Mouse (Mus musculus) kidney, postnatal 25 days (tissue): ENCODE measurements around the gene Rac2.

Experiments used
- DNase-seq, 2 experiments: peaks; one replicate each; pipeline ENCODE4 v3.0.0; 2021; ENCODE audit warnings: mixed read lengths in 2 of 2

Gene Rac2

DNA sequence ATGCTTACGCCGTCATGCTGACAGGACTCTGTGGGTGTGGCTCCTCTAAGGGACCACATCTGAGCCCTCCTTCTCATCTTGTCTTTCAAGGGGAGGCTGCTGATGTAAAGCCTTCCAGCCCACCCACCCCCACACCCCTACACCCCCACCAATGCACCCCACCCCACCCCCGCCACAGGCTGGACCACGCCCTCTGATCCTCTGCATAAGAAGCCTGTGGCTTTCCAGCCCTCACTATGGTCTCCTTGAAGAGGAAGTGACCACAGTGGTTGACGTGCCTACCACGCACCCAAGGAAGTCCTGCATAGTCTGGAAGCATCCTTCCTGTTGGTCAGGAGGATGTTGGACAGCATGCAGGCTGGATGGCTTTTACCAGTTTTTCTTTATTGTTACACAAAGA is 56.8 kb downstream of the Rac2 start:
- no peak for DNase-seq

DNA sequence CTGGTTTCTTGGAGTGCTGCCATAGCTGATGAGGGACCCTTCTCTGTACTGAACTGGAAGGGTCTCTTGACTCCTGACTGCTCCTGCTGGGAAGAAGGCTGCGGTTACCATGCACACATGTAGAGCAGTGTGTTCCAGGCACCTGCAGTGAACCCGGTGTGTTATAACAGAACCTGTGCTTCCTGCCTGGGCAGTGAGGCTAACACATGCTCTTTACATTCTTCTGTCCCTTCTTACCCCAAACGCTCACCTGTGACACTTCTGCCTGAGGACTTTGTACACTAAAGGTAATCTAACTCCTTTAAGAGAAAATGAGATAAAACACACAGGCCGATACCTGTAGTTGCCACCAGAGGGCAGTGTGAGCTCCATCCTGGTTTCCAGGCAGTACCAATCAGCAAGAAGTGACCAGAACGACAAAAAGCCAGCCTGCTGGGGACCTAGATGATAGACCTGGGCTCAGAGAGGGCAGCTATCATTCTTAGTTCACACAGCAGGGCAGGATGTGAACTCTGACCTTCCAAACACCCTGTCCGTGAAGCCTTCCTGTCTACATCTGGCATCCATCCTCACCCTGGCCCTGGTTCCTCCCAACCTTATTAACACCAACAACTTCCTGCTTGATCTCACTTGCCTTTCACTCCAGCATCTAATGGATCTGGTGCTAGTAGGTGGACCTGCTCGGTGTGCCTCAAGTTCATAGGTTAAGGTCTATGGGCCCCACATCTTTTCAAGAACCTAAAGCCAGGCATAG is 58.0 kb downstream of the Rac2 start:
- peak; percentile 78 to 86 for DNase-seq

- no peak for DNase-seq
Observed at GRCm38 (mm10) chr15:78513019-78513418, 59.6 kb downstream of the Rac2 start.

DNA sequence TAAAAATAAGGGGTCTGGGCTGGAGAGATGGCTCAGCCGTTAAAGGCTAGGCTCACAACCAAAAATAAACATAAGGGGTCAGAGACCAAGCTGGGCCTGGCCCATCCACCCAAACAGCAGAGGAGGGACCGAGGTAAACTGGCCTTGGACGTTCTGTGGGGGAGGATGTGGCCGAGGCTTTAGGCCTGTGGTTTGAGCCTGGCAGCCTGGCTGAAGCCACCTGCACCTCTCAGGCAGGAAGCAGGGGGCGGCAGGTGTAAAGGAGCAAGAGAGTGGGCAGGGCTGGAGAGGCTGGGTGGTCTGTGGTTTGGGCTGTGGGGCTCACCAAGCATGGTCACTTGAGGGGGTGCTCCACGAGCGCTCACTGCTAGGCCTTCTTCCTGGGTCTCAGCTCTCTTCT is 60.6 kb downstream of the Rac2 start:
- DNase-seq: no peak

- no peak for DNase-seq
Observed at GRCm38 (mm10) chr15:78510736-78511135, 61.8 kb downstream of the Rac2 start.

GRCm38 (mm10) chr15:78510121-78510576 is 62.4 kb downstream of the Rac2 start:
- no peak for DNase-seq

GRCm38 (mm10) chr15:78509297-78509899 is 63.2 kb downstream of the Rac2 start:
- DNase-seq: no peak
